Mouse (Mus musculus): ENCODE results near the gene Slc16a6. TPM values are rescaled to one million over a fixed set of nuclear protein-coding genes. Genes with fewer than 3 reads are reported as not detected.

Slc16a6 gene
- polyA plus RNA-seq, 1 experiment from 2014 or later, result 4.0 TPM

DNA sequence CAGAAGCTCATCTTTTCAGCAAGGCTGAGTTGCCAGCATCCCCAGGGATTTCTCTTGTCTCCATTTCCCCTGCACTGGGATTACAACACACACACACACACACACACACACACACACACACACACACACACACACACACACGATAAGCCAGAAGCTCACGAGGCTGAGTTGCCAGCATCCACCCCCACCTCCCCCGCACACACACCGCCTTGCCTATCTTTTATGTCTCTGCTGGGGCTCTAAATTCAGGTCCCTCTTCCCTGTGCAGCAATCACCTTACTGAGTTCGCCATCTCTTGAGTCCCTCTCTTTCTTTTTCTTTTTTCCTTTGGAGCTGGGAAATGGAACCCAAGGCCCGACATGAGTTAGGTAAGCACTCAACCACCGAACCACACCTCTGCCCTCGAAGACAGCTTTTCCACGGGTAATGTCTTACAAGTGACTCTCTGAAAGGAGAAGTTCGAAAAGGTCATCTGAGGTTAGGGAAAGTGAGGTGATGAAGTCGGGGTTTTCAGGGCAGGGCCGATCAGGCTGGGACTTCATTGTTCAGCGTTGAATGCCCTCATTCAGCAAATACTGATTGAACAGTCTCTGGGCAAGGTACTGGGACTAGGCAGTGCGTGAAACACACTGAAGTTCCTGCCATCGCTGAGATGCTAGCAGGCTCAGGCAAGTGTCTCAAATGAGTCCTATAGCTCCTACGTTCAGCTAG is 6.3 kb upstream of the Slc16a6 start:
- no peak for ATAC-seq (ENCODE audit: low read depth)
- Histone ChIP-seq H3K27me3 (no peaks in the 10 kb centered on the region; the same call in 1 of the 2 replicates), H3K9ac (no peak overlapping the region), H3K4me3 (no peak overlapping the region), H3K4me2 (no peak overlapping the region), H3K4me1 (replicated peaks) (peaks cover 30% of the 10 kb centered on the region), H3K9me3 (no peaks in the 10 kb centered on the region), H3K36me3 (no peaks in the 10 kb centered on the region), H3K27ac (replicated peaks) (no peak overlapping the region)
- WGBS, result 45% methylated on average over 16 of the region's 16 CpGs

DNA sequence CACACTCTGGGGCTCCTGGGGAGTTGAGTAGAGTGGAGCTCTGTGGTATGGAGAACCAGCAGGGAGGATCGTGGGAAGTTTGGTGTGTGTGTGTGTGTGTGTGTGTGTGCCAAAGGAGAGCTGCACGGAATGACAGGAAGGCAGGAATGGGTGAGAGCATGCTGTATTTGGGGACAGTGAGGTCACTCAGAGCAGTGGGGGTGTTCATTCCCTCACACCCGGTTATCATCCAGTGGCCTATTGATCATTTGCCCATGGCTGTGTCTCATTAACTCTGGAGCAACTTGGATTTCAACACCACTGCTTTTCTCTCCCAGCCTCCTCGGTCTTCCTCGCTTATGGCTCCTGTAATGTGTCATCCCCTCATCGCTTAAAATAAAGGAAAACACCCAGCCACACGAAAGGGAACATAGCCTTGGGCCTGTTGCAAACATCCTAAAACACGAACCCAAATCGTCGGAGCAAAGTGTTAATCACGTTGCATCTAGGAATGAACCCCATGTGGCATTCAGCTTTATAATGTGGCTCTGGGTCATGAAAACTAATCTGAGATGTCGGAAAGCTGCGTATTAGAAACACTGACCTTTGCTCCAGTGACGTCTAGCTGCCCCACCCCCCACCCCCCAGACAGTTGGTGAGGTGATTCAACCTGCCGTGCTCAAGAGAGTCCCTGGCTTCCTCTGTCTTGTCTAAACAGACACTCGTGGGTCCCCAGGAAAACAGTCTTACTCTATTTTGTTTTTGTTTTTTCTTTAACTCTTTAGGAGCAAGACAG is 4.4 kb upstream of the Slc16a6 start:
- H3K4me1 ChIP-seq (replicated peaks), result peaks cover 38% of the 10 kb centered on the region
- 60% methylated on average over 16 of the region's 16 CpGs for WGBS
- no peaks in the 10 kb centered on the region; the same call in 1 of the 2 replicates for H3K27me3 ChIP-seq
- H3K4me2 ChIP-seq, result no peak overlapping the region
- ATAC-seq (ENCODE audit: low read depth), result no peak
- no peak overlapping the region for H3K4me3 ChIP-seq
- H3K27ac ChIP-seq (replicated peaks), result no peak overlapping the region
- H3K9ac ChIP-seq, result no peak overlapping the region
- no peaks in the 10 kb centered on the region for H3K9me3 ChIP-seq
- H3K36me3 ChIP-seq, result no peaks in the 10 kb centered on the region

DNA sequence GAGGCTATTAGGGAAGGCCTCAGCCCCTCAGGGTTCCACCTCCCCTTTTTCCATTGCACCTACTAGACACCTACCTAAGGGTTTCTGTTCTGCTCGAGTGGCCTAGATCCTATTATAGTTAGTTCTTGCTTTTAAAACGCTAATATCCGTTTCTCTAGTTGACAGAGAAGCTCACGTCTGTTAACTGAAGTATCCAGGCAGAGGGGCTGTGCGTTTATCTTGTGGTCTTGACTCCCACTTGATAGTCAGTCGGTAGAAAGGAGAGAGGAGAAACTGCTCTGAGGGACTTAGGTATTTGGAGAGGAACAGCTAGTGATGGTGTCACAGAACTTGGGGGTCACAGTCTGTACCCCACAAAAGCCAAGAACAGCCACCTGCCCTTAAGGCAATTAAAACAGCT is 3.3 kb upstream of the Slc16a6 start:
- peak overlapping the region; percentile 20 for H3K27ac ChIP-seq (replicated peaks)

DNA sequence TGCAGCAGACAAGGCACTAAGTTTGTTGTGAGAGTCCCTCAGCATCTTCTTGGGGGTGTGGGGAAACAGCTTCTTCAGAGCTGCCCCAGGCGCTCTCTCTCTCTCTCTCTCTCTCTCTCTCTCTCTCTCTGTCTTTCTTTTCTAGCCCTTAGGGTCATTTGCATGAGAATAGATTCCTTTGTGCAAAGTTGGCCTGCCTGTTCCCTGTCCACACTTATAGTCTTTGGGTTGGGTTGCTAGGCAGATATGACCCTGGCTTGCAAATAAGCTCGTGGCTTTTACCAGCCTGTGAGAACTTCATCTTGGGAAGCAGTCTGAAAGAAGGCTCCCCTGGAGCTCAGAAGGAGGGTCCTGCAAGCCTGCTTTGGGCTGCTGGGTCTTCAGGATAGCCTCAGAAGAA is 2.8 kb upstream of the Slc16a6 start:
- H3K4me2 ChIP-seq, result no peak overlapping the region

More for the DNA sequence above, 3.3 kb upstream of the Slc16a6 start:
- 21% methylated on average over 6 of the region's 6 CpGs for WGBS
- Histone ChIP-seq H3K9ac (no peak overlapping the region), H3K4me1 (replicated peaks) (peaks cover 48% of the 10 kb centered on the region), H3K4me2 (no peak overlapping the region), H3K36me3 (no peaks in the 10 kb centered on the region), H3K27me3 (peaks cover 3% of the 10 kb centered on the region; the same call in 1 of the 2 replicates), H3K9me3 (no peaks in the 10 kb centered on the region), H3K4me3 (no peak overlapping the region)
- no peak for ATAC-seq (ENCODE audit: low read depth)

DNA sequence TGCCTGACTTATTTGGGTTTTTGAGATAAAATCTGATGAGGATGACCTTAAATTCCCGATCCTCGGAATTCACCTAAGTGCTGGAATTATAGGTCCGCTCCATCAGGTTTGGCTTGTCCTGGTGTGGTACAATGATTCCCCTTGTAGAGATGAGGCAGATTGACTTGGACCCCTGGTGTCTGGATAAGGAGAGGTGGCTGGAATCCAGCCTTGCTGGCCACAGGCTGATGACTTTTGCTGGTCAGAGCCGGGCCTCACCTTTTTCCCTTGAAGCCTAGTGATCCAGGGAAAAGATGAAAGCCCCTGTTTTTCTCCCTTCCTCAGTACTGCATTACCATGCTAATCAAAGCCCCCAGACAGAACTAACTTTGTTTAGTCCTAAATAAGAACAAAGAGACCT is 2.3 kb upstream of the Slc16a6 start:
- peaks cover 54% of the 10 kb centered on the region for H3K4me1 ChIP-seq (replicated peaks)
- no peak overlapping the region for H3K4me3 ChIP-seq
- H3K9me3 ChIP-seq, result no peaks in the 10 kb centered on the region
- no peak for ATAC-seq (ENCODE audit: low read depth)
- H3K27me3 ChIP-seq, result peaks cover 9% of the 10 kb centered on the region; the same call in 1 of the 2 replicates
- peak overlapping the region; percentile 20 for H3K27ac ChIP-seq (replicated peaks)
- WGBS, result 66% methylated on average over 4 of the region's 4 CpGs
- H3K4me2 ChIP-seq, result no peak overlapping the region
- H3K36me3 ChIP-seq, result no peaks in the 10 kb centered on the region
- no peak overlapping the region for H3K9ac ChIP-seq

More for the DNA sequence above, 2.8 kb upstream of the Slc16a6 start:
- ATAC-seq (ENCODE audit: low read depth), result no peak
- no peak overlapping the region for H3K4me3 ChIP-seq
- 9% methylated on average over 2 of the region's 2 CpGs for WGBS
- peak overlapping the region; percentile 20 for H3K27ac ChIP-seq (replicated peaks)
- no peaks in the 10 kb centered on the region for H3K36me3 ChIP-seq
- H3K4me1 ChIP-seq (replicated peaks), result peaks cover 52% of the 10 kb centered on the region
- no peak overlapping the region for H3K9ac ChIP-seq
- no peaks in the 10 kb centered on the region for H3K9me3 ChIP-seq
- H3K27me3 ChIP-seq, result peaks cover 7% of the 10 kb centered on the region; the same call in 1 of the 2 replicates

DNA sequence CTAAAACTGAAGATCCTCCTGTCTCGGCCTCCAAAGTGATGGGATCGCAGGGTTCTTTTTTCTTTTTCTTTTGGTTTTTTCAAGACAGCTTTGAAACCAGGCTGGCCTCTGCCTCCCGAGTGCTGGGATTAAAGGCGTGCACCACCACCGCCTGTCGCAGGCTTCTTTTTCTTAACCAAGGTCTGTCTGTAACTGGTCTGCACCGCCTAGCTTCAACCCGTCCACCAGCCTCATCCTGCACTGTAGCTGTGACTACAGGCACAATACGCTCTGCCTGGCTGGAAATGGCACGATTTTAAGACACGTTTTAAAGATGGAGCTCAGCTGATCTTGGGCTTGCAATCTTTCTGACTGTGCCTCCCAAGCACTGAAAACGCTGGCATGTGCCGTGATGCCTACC is 1.4 kb upstream of the Slc16a6 start:
- 0 out of 2 replicates have a peak overlapping the region, but pooled peaks have one; percentile 93 for H3K4me2 ChIP-seq
- H3K27me3 ChIP-seq, result peaks cover 9% of the 10 kb centered on the region; the same call in 1 of the 2 replicates
- H3K4me3 ChIP-seq, result no peak overlapping the region
- no peaks in the 10 kb centered on the region for H3K9me3 ChIP-seq
- H3K9ac ChIP-seq, result no peak overlapping the region
- ATAC-seq (ENCODE audit: low read depth), result no peak
- peaks cover 54% of the 10 kb centered on the region for H3K4me1 ChIP-seq (replicated peaks)
- H3K36me3 ChIP-seq, result no peaks in the 10 kb centered on the region
- 84% methylated on average over 13 of the region's 13 CpGs for whole genome bisulfite sequencing
- no peak overlapping the region for H3K27ac ChIP-seq (replicated peaks)

DNA sequence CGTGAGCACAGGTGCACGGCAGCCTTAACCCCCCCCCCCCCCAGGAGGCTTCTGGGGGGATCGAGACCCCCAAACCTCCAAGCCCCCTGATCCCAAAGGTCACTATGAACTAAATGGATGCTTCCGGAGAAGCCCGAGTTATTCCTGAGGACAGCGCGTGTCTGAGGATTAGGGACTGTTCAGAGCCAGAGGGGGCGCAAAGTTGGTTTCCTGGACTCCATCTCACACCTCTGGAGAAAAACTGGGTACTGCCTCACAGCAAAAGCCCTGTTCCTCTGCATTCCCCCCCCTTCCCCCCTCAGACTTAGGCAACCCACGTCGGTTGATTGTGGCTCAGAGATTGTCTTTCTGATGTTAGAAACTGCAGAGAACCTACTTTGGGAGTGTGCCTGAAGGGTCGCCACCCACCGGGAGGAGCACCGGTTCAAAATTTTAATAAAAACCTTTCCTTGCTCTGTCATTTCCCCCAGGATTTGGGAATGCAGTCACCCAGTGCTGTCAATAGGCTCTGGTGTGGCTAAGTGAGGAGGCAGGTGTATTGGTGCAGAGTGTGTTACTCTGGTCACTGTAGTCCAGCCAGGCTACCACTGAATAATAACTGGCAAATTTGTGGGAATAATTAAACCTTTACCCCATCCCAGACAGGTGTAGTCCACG is 816 bp upstream of the Slc16a6 start:
- Histone ChIP-seq H3K4me3 (peak overlapping the region; percentile 78), H3K4me2 (peak overlapping the region; percentile 93), H3K27ac (replicated peaks) (peak overlapping the region; percentile 95), H3K4me1 (replicated peaks) (peaks cover 54% of the 10 kb centered on the region), H3K36me3 (no peaks in the 10 kb centered on the region), H3K9me3 (no peaks in the 10 kb centered on the region), H3K27me3 (peaks cover 9% of the 10 kb centered on the region; the same call in 1 of the 2 replicates), H3K9ac (peak overlapping the region; percentile 92)
- WGBS, result 11% methylated on average over 14 of the region's 14 CpGs
- ATAC-seq (ENCODE audit: low read depth), result peak; percentile 44

DNA sequence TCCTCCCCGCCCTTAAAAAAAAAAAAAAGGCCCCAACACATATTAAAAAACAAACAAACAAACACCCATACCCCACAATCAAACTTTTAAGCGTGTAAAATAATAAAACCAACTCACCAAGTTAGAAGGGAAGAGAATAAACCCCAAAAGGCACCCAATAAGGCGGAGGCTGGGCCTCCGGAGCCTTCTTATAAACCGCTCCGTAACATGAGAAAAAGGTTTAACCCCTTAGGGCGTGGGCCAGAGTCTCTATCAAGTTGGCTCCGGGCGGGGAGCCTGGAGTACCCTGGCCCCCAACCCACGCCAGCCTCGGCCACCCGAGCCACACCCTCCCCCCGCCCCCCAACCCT is 602 bp downstream of the Slc16a6 start:
- H3K4me3 ChIP-seq, result peak overlapping the region; percentile 78
- peak overlapping the region; percentile 92 for H3K9ac ChIP-seq
- H3K36me3 ChIP-seq, result no peaks in the 10 kb centered on the region
- ATAC-seq (ENCODE audit: low read depth), result peak; percentile 55
- peaks cover 49% of the 10 kb centered on the region for H3K4me1 ChIP-seq (replicated peaks)
- no peaks in the 10 kb centered on the region for H3K9me3 ChIP-seq
- peak overlapping the region; percentile 93 for H3K4me2 ChIP-seq
- peak overlapping the region; percentile 95 for H3K27ac ChIP-seq (replicated peaks)
- H3K27me3 ChIP-seq, result peaks cover 9% of the 10 kb centered on the region; the same call in 1 of the 2 replicates
- under 1% methylated on average over 12 of the region's 13 CpGs for WGBS

DNA sequence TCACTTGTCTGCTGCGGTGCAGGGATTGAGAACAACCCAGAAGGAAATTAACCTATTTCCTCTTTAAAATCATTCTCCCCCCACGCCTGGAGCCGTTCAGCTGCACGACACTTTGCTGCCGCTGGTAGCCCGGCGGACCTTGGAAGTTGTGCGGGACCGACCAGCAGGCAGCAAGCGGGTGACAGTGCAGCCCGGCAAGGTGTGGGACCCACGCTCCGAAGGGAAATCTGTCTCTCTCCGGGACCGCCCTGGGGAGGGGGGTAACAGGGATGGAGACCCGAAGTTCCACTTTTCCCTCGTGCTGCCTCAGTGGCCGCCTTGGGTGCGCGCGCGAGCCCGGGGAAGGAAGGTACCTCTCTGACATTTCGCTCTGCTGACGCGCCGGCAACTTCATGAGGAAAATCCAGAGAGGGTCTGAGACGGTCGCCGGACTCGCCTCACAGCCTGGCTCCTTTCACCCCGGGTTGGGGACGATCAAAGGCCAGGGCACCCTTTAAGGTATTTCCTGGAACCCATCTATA is 1.2 kb downstream of the Slc16a6 start:
- peaks cover 44% of the 10 kb centered on the region for H3K4me1 ChIP-seq (replicated peaks)
- peak overlapping the region; percentile 78 for H3K4me3 ChIP-seq
- peak overlapping the region; percentile 93 for H3K4me2 ChIP-seq
- H3K9me3 ChIP-seq, result no peaks in the 10 kb centered on the region
- no peak overlapping the region for H3K27ac ChIP-seq (replicated peaks)
- H3K9ac ChIP-seq, result peak overlapping the region; percentile 92
- no peaks in the 10 kb centered on the region for H3K36me3 ChIP-seq
- peaks cover 9% of the 10 kb centered on the region; the same call in 1 of the 2 replicates for H3K27me3 ChIP-seq
- 0% methylated on average over 33 of the region's 33 CpGs for WGBS
- ATAC-seq (ENCODE audit: low read depth), result no peak

DNA sequence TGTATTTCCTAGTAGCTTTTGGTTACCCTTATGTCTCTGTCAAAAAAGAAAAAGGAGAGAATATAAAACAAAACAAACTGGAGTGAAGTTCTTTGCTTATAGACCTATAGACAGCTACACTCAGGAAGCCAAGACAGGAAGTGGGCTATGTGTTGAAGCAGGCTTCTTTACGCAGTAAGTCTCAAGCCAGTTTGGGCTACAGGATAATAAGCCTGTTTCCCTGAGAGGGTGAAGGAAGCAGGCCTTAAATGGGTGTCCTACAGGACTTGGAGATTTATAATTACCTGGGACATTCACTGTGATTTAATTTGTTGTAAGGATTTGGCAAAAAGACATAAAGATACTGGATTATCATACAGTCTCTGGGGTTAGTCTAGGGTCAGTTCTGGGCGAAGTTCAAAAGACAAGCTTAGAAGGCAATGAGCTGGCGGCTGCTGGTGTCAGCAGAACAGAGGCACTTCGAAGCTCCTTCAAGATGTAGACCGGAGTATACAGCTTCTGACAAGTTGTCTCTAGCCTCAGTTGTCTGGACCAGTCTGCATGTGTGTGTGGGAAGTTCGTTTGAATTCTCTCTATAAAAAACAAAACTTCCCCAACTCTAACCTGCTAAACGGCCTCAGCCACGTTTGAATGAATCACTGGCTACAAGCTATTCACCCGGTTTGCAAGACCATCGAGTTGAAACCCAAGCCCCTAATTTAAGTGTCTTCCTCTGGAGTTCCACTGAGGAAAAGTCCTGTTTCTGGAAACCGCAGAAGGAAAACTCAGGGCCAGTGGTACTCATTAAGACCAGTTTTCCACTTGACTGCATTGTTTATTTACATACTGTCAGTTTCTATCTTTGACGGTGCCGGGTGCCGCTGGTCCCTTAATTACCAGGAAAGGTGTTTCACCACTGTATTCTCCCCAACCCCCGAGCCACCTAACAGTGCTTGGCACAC is 2.2 kb downstream of the Slc16a6 start:
- H3K27ac ChIP-seq (replicated peaks), result no peak overlapping the region
- H3K9ac ChIP-seq, result 0 out of 2 replicates have a peak overlapping the region, but pooled peaks have one; percentile 92
- 33% methylated on average over 15 of the region's 15 CpGs for WGBS
- no peak for ATAC-seq (ENCODE audit: low read depth)
- no peaks in the 10 kb centered on the region for H3K36me3 ChIP-seq
- H3K27me3 ChIP-seq, result peaks cover 9% of the 10 kb centered on the region; the same call in 1 of the 2 replicates
- H3K4me3 ChIP-seq, result peak overlapping the region; percentile 78
- H3K4me2 ChIP-seq, result peak overlapping the region; percentile 93
- H3K4me1 ChIP-seq (replicated peaks), result peaks cover 33% of the 10 kb centered on the region
- no peaks in the 10 kb centered on the region for H3K9me3 ChIP-seq

DNA sequence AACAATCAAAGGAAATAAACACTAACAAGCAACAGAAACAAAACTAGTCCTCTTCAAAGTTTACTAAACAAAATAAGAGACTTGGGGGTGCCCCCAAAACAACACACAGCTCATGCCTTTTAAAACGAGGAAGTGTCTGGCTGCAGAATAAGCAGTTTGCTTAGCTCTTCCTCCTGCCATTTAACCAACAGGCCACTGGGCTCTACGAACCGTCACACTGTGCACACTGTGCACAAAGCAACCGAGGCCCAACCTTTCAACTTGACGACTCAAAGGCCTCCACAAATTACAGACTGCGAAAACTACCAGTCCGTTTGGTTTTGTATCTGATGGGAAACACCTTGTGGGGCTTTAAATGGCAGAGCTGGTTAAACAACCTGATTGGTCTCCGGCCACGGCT is 3.2 kb downstream of the Slc16a6 start:
- Histone ChIP-seq H3K4me2 (no peak overlapping the region), H3K4me3 (no peak overlapping the region), H3K36me3 (no peaks in the 10 kb centered on the region), H3K27me3 (0 out of 2 replicates have a peak, but pooled peaks cover 9% of the 10 kb centered on the region), H3K9ac (no peak overlapping the region), H3K27ac (replicated peaks) (no peak overlapping the region), H3K4me1 (replicated peaks) (peaks cover 27% of the 10 kb centered on the region), H3K9me3 (no peaks in the 10 kb centered on the region)
- 71% methylated on average over 9 of the region's 9 CpGs for WGBS
- no peak for ATAC-seq (ENCODE audit: low read depth)

Data from neural tube, embryonic 13.5 days (tissue).